Mouse (Mus musculus) kidney, adult 8-10 months (tissue): Measurements from ENCODE around the gene Psmb7.

Source experiments
- DNase-seq, 2 experiments: peaks; one replicate each; pipeline ENCODE4 v3.0.0; 2022

Psmb7 gene

DNA sequence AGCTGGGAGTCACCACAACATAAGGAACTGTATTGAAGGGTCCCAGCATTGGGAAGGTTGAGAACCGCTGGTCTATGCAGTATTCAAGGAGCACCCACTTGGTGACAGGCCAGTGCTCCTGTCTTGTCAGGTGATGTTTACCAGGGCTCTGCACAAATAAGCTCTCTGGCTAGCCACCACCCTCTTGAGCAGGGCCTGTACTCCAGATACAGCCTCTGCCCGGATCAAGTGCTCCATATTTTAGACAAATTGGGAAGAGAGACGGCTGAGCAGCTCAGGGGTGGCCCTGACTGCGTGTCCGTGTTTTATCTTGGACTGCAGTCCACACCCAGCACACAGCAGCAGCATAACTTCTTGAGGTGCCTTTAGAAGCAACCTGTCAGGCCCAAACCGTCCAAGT, 57.2 kb downstream of the Psmb7 start:
- no peak for DNase-seq

DNA sequence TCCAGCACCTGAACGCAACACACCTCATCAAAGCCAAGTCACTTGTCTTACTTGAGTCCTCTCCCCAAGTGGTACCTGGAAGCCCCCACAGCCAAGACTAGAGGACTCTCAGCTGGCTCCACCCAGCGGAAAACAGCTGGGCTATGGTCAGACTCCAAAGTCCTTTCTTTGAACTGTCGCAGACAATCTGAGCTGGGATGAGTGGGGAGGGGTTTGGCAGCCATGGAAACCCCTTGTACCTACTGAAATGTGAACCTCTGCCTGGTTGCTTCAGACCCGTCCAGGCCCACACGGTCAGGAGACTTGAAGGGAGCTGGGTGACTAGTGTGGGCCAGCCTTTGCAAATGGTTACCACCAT, 58.5 kb downstream of the Psmb7 start:
- DNase-seq: peak in 1 of 2 experiments; percentile 36

DNA sequence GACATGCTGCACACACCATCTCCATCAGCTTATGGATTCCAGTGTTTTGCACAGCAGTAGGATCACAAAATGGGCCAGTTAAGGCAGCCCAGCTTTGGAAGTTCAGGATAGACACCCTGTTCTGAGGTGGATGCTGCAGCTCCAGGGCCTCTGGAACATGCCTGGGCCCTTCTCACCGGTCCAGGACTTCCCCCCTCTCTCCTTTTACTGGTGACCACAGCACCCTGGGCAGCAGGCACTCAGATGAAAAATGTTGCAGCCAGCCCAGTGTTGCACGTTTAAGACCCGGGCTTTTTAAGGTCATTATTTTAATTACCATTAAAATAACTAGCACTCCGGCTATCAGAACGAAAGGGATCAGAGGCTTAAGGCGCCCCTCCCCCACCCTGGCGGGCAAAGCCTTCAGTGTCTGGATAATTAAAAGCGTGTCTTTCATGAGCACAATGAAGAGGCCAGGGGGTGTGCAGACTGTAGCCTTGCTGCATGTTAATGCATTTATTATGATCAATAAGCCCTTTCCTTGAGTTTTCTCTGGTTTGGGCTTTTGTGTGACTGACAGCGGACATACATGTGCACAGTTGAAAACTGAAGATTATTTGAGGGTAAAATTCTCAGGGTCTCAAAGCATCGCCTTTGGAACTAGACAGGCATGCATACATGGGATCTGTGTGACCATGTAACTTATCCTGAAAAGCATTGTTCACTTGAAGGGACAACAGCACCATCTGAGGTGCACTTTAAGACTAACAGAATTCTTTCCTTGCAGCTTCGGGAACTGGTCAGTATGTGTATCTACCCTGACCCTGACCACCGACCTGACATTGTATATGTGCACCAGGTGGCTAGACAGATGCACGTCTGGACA, 59.1 kb downstream of the Psmb7 start:
- DNase-seq: no peak

DNA sequence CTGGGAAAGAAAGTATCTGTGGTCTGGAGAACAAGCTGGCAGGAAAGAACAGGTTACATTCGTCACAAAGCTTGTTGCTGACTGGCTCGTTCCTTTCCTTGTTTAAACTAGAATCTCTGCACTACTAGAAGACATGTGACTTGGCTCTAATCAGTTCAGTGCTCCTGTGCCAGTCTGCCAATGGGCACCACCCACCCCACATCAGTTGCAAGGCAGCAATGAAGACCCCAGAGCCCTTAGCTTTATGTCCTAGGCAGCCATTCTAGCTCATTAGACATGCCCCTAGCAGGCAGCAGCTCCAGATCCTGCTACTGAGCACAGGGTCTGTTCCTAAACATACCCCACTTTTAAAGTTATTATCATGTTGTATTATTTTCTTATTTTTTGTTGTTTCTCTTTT, 59.9 kb downstream of the Psmb7 start:
- no peak for DNase-seq

DNA sequence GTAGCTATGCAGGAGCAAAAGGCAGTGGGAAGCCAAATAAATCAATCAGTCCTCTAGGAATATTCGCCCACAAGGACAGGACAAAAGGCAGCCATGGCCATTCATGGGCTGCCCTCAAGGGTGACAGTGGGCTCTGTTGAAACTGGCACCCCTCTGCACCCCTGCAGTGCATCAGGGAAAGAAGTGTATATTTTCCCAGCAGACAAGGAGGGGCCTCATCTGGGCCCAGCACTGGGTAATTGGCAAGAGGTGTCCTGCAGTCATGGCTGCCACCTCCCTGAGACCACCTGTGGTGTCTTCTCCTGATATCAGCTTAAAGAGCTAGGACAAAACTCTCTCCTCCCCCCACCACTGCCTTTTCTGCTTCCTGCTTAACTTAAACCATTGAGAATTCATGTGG, 64.4 kb downstream of the Psmb7 start:
- no peak for DNase-seq

DNA sequence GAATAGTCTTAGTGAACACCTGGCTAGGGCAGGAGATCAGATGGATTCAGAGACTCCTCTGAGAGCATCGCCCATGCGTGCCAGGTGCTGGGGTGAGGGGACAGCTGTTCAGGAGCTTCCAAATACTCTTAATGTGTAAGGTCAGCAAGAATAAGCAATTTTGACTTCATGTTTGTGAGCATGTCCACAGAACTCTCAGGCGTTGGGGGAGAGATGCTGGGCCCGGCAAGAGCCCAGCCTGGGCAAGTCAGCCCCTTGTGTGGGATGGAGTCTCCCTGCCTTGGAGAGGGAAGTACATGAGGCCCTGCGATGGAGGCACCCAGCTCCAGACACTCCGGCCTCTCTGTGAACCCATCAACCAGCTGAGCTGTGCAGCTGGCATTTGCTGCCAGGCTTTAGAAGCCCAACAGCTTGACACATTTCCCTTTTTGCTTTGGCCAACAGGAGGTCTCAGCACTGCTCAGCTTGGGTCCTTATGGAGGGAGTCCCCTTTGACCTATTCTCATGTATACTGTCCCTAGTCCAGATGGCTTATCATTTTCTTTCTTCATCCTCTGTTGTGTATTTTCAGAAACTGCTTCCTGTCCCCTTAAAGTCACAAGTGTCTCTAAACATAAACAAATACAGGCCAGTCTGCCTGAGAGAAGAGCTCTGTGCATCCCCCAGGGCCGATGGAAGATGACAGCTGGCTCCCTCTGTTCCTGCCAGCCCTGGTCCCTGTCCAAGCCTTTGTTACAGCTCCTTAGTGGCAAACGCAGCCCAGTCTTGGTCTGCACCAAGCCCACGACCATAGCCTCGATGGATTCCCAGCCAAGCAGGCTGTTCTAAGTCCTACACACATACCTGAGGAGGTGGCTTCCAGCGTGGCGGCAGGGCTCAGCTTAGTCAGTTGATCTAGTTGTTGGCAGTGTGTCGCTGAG, 65.0 kb downstream of the Psmb7 start:
- no peak for DNase-seq

DNA sequence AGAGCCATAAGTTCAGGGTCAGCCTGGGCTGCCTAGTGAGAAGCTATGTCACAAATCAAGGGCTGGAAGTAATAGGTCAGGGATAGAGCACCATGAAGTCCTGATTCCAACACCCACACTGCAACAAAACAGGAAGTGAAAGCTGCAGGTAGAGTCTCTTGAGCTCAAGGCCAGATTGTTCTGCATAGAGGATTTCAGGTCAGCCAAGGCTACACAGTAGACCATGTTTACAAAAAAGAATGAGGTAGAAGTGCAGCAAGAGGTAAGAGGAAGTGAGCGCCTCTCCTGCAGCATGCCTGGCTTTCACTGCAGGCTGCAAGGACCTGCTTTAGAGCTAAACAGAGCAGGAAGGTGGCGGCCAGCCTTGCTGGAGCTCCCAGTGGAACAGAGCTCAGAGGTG, 69.2 kb downstream of the Psmb7 start:
- no peak for DNase-seq

DNA sequence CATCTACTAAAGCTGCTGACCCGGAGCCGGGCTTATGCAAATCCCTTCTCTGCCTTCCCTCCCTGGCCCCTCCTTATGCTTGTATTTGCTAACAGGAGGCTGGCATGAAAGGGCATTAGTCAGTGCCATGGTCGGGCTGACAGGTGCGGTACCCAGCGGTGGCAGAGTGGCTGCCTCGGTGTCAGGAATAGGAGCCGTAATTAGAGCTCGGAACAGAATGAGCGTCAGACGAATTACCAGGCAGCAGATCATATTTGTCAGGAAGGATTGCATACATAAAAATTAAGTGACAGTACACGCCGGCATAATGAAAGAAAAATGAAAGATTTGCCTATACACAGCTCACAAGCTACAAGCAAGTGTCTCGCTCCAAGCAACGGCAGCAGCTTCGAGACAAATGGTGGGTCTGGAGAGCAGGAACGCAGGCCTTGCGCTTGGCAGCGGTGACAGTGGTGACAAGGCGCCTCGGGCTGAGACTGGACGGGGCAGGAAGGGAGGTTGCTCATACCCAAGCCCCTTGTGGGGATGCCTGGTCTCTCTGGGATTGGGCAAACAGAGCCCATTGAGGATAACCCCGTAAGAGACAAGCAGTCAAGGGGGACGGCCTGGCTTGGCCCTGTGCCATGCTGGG, 71.8 kb downstream of the Psmb7 start:
- DNase-seq: no peak

DNA sequence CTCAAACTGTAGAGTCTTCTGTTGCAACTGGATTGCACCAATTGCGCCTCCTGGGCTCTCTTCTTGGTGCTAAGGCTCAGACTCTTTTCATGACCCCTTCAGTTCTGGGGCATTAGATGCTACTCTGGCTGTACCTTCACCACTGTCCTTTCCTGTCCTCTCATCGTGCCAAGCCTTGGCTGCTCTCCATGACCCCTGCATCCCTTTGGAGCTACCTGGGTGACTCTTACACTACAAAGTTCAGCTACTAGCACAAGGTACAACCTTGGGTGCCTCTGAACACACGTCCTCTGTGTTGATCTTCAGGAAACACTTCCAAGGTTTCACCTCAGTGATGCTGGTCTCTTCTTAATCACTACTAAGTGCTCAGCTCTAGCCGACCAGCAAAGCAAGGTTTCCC, 81.3 kb downstream of the Psmb7 start:
- DNase-seq: peak in 1 of 2 experiments; percentile 17

DNA sequence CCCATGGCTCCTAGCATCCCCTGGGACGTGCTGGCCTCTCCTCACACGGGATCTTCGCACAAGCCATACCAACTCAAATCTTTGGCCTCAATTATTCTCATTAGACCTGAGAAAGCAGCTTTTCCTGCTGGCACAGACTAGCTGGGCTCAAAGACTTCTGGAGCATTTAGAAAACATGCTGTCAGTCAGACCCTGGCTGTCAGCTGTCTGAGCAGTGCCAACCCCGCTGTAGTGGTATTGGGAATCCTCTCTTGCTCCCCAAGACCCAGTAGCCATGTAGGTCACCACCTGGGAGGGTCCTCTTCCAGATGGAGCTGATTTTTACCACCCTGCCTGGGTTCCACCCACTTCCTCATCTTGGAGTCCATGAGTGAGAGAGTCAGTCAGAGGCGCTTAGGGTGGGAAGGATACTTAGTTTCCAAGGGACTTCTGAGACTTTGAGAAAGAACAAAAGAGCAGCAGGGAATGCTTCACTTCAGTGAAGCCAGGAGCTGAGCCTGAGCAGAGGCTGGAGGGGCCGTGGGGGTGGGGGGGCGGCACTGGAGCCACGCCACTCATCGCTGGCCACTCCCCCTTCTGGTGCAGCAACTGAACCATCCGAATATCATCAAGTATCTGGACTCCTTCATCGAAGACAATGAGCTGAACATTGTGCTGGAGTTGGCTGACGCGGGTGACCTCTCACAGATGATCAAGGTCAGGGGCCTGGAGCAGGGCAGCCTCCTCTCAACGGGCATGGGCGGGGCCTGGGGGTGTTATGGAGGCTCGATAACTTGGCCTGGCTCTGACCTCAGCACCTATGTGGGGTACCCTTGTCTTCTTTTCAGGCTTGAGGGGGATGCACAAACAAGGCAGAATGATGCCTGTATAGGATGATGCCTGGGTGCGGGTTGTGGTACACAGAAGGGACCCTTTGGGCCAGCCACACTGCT, 83.3 kb downstream of the Psmb7 start:
- DNase-seq: no peak

DNA sequence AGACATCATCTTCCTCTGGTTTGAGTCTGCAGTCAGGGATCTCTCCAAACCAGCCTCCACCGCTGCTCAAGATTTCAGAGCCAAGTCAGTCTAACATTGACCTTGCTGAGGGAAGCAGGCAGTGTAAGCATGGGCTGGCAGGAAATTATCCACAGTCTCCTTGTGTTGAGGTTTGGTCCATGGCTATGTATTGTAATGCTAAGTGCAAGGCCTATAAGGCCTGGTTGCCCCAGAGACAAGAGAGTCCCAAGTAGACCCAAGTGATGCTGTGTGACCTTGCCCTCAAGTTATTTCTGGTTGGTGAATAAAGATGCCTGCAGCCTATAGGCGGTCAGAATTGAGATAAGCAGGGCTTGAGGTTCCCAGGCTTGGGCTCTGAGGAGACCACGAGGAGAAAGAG, 87.2 kb downstream of the Psmb7 start:
- no peak for DNase-seq

DNA sequence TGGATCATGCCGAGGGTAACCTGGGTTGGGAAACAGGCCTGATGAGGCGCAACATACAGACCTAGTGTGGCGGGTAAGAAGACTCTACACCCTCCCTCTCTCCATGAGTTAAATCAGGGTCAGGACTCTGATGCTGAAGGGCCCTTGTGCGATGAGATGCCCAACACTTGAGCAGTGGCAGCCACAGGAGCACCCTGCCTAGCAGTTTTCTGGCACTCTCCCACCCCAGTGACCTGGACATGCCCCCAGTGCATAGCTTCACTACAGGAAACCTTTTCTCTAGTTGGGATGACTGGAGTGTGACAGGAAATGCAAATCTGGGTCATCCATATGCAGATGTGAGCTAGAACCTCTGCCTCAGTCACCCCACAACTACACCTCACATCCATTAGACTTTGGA, 88.2 kb downstream of the Psmb7 start:
- DNase-seq: no peak

DNA sequence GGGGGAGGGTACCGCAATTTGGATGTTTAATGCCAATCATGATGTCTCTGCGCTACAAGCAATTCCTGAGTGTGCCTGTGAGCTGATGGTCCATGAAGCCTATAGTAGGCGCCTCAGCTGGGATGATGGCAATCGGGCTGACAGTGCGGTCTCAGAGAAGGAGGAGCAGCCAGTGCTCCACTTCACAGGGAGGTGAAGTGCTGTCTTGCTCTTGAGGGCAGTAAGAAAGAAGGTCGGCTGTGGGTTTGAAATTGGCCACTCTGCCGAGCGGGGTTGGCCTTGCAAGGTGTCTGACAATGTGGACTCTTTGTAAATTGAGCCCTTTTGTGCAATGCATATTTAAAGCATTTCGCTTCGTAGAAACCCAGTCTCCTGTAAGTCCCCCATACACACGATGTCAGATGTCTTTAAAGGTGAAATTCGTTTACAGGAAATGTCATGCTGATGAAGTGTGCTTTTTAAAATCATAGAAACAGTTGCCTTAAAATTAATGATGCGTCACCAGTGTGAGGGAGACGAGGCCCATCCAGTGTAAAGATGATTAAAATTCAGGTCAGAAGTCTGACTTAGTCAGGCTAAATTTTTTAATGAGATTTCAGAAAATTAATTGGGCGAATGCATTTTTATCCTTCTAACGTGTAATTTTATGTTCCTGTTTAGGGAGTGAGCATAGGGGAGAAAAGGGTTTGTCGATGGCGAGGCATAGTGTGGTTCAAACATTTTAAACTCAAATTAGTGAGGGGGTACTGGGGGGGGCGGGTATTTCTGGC, 89.5 kb downstream of the Psmb7 start:
- no peak for DNase-seq

DNA sequence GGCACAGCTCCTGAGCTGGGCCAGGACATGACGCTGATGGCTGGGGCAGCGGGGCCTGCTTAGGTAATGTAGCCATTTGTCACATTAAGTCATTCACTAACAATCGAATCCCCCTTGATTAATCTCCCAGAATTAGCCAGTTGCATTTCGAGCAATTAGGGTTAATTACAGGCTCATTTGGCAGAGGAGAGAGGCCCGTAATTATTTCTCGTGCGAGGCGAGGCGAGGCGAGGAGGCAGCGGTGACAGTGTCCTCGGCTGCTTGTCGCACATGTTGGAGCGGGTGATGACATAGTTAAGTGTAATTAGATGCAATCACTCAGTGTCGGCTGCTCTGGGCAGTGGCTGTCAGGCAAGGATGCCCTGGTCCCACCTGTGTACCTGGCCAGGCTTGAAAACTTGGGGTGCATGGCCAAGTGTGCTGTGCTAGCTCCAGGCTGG, 91.9 kb downstream of the Psmb7 start:
- DNase-seq: no peak

DNA sequence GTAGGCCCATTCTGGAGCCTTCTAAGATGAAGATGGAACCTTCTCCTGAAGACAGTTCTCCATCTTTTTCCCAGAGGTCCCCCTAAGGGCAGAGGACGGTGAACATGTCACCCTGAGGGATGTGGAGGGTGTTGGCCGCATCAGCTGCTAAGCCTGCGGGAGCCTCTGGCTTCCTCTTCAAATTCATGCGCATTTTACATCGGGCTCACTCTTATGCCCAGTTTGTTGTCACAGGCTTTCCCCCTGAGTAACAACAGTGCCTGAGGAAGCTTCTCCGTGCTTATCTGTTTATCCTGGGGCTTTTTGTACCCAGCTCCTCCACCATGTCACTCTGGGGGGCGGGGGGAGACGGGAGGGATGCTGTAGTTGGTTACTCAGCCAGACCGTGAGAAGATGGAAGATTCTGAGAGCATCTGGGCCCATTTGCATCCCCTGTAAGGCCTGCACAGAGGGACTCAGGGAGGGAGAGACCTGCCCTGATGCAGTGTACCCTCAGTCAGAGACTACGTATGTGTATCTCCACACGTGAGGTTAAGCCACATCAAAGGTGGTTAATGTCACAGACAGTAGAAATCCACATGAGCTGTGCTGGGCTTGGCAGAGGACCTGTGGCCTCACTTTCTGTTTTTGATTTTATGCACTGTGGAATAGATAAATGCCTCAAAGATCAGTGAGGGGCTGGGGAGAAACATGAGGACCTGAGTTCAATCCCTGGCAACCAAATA, 95.9 kb downstream of the Psmb7 start:
- no peak for DNase-seq

DNA sequence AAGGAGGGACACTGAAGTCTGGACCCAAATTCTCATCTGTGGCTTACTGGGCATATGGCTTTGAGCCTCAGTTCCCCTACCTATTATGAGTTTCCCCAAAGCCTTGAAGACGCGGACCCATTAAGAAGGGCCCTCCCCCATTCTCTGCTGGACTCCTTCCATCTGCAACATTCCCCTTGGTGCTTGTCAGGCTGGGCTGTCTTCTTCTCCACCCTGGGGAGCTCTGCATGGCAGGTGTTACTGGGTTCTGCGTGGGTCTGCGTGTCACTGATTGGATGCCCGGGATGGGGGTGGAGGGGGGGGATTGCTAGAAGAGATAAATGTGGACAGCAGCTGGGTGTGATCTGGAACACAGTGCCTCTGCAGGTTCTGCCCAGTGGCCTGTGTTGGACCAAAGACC, 97.1 kb downstream of the Psmb7 start:
- no peak for DNase-seq

DNA sequence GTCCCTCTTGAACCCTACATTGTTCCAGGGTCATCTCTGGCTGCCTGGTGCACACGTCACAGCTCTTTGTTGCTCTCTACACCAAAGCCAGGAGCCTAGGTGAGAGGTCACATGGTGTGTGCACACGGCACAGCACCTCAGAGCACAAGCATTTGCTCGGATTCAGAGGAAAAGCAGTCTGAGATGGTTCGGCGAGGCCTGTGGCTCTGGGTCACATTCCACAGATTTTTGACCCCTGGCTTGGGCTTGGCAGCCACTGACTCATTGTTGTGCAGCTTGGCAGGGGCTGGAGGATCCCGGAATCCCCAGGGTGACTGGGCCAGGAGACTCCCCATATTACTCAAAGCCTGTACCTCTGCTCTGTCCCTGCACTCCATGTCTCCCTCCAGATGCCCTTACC, 97.7 kb downstream of the Psmb7 start:
- DNase-seq: peak; percentile 77 to 80

DNA sequence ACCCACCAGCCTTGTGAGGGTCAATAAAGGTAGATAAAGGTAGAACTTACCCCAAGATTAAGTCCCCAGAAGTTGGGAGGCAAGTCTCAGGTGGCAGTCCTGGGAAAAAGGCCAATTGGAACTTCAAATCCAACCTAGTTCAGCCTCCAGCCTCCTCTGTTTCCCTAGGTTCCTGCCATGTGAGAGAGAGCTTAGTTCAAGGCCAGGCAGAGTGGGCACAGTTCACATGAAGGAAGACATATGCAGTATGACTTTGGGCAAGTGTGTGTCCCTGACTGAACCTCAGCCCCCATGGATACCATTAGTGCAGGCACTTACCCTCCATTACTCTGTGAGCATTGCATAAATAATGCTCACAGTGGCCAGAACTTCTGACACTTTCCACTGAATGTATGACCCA, 98.2 kb downstream of the Psmb7 start:
- DNase-seq: no peak

DNA sequence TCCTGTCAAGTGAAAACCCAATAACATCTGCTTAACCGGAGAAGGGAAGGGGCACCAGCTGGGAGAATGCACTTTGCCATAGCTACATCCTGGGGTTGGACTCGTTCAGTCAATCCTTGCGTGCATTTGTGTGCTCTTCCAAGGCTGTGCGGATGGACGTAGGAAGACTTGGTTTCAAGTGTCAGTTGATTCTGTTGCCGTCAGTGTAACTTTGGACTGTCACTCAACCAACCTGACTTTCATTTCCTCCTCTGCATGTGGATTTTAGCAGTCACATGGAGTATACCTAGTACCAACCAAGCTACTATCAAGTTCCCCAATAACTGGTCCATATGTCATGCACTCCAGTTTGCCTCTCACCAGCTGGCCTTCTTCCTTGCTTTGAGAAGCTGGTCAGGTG, 98.9 kb downstream of the Psmb7 start:
- DNase-seq: no peak

DNA sequence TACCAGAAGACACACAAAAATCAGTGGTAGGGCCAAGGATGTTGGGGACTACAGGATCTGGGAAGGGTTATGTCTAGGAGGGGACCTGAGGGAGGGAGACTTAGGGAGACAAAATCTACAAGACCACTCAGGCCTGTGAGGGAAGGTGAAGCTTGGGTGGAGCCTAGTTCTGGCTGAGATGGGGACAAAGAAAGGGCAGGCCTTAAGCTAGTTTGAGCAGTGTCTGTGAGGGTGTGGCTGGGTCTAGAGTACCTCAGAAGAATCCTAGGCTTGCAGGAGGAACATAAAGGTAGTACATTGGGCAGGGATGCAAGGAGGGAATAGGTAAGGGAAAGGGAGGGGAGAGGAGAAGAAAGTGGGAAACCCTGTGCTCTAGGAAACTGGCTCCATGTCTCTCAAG, 99.5 kb downstream of the Psmb7 start:
- DNase-seq: no peak

DNA sequence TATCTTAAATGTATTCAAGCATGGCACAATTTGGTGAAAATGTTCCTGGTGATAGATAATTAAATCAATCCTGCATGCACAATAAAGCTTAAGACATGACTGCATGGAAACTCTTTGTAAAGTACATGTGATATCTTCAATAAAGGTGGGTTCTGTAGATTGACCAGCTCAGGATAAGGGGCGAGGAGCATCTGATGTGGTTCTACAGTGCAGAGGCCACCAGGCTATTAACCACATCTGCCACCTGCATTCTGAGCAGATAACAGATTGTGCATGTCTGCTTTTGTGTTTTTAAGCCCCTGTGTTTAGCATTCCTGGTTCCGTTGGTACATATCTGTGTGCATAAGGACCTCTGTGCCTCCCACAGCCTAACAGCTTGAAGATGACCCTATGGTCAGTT, 100.7 kb downstream of the Psmb7 start:
- DNase-seq: no peak
